Mouse (Mus musculus) heart, postnatal 0 days (tissue): ENCODE measurements around the gene H2al2a.

ENCODE experiments used
- CTCF ChIP-seq: IDR thresholded peaks from 2 replicates; pipeline ENCODE4 v1.5.1; 2016; ENCODE audit warnings: antibody characterized with exemption, control low read depth, low read depth
- EP300 ChIP-seq: IDR thresholded peaks from 2 replicates; pipeline ENCODE4 v1.6.1; 2016; ENCODE audit warnings: antibody characterized with exemption, low read depth

DNA sequence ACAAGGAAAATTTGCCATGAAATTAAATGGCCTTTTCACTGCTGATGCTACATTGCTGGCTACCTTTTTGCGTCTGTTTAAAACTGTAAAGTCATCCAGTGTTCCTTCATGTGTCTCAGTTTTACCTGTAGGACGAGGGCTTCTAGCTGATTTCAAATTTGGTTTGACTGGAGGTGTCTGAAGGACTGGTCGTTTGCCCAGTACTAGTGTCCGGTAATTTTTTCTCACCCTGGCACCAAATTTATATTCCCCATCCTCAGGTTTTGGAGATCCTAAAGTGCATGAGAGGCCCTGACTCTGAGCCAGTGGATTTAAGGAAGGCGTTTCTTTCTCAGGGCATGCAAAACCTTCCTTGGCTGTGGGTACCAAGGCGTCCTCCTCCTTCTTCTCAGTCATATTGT lies 49.0 kb upstream of the H2al2a start:
- no peak for TF ChIP-seq CTCF
- TF ChIP-seq EP300, result no peak
